Mouse (Mus musculus) layer of hippocampus, adult 2 months (tissue): Measurements from ENCODE around the gene Foxi1. TPM values are rescaled to one million over a fixed set of nuclear protein-coding genes. Genes with fewer than 3 reads are reported as not detected.
"Not testable (repeated sequence)": the region's sequence is repeated elsewhere in the genome, so short reads cannot be mapped to it uniquely, and the experiment has no call there.

Experiments used
- DNase-seq, 2 experiments: peaks; one replicate each; pipeline ENCODE4 v3.0.0; 2022; ENCODE audit warnings: low spot score in 2 of 2
- H3K27ac ChIP-seq: fragments of 200-600 bp; 2 replicates; pipeline ENCODE4 v1.8.1; 2022
- H3K4me3 ChIP-seq: fragments of 200-600 bp; 2 replicates; pipeline ENCODE4 v1.8.1; 2022; ENCODE audit warnings: mild to moderate bottlenecking
- CTCF ChIP-seq: fragments of 200-600 bp; conservative IDR thresholded peaks from 2 replicates; pipeline ENCODE4 v1.8.1; 2022; ENCODE audit warnings: antibody characterized with exemption, mild to moderate bottlenecking, moderate library complexity
- long read RNA-seq, 2 experiments: library from polyadenylated mRNA; stranded (forward); transcript quantifications; one replicate each; pipeline ENCODE4 v2.0.0; 2021; ENCODE audit warnings: borderline mapping rate in 2 of 2
- total RNA-seq, 2 experiments: library from RNA; stranded (reverse); gene quantifications; 2 replicates each; pipeline ENCODE4 v1.2.3; 2021

Gene Foxi1
- not detected for total RNA-seq
- long read RNA-seq, experiment 1: 0 reads
- long read RNA-seq, experiment 2: 0 reads

DNA sequence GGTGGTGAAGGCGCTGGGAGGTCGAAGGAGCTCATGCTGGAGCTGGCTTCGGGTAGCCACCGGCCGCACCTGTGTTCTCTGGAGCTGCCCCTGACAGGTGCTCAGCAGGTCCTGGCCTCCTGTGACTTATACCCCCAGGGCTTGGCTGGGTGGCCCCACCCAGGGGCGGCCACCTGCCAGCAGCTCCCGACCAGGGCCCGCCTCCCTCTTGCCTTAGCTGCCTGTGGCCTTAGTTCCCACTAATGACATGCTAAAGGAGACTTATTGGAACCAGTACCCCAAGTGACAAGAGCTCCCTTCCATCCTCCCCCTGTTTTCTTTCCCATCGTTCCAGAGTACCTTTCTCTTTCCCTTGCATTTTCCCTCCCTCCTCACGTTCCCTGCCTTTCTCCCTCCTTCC lies at the start of gene Foxi1:
Gene Foxi1 (minus strand): TSS at position 101 of the 400 bp plus-strand sequence.
- DNase-seq: no peak
- Histone ChIP-seq H3K27ac (no peak within 1 kb of the TSS), H3K4me3 (no peak within 1 kb of the TSS)
- no peak for TF ChIP-seq CTCF

GRCm38 (mm10) chr11:34242979-34243378 lies 35.1 kb upstream of the Foxi1 start:
- DNase-seq: no peak
- Histone ChIP-seq H3K27ac (no peak overlapping the region), H3K4me3 (no peak overlapping the region)
- no peak for TF ChIP-seq CTCF

GRCm38 (mm10) chr11:34240252-34240651 lies 32.4 kb upstream of the Foxi1 start:
- no peak for DNase-seq
- H3K27ac ChIP-seq: no peak overlapping the region
- TF ChIP-seq CTCF: no peak
- no peak overlapping the region for H3K4me3 ChIP-seq

DNA sequence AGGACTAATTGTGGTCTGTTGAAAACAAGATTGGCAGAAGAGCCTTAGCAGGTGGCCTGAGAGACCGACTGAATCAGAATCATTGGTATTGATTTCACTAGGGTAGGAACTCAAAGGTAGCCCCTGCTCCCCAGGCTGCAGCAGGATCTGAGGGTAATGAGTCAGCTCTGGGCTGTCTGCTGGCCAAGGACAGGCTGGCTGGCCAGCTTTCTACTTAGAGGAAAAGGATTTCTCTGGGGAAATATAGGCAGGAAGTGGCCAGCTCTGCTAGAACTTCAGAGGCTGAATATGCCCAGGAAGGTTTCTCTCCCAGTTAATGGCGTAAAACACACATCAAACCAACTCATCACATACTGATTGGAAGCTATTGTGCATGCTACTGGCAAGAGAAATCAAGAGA lies 31.8 kb upstream of the Foxi1 start:
- Histone ChIP-seq H3K27ac (no peak overlapping the region), H3K4me3 (no peak overlapping the region)
- DNase-seq: no peak
- TF ChIP-seq CTCF: no peak

DNA sequence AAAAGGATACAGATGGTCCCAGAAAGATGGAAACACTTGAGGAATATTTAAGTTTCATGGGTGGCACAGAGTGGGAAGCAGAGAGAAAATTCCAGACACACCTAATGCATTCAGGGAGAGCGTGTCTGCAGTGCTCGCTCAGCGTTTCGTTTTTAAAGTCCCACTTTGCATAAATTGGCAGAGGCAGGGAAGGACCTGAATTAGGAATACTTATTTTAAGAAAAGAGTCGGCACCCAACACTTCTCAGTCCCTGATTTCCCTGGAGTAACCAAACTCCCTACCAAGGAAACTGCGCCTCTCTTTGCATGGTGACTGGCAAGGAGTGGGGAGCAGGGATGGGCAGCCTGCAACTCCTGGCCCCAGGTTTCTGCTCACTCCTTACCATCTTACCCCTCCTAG lies 29.0 kb upstream of the Foxi1 start:
- H3K27ac ChIP-seq: no peak overlapping the region
- DNase-seq: no peak
- TF ChIP-seq CTCF: no peak
- no peak overlapping the region for H3K4me3 ChIP-seq

DNA sequence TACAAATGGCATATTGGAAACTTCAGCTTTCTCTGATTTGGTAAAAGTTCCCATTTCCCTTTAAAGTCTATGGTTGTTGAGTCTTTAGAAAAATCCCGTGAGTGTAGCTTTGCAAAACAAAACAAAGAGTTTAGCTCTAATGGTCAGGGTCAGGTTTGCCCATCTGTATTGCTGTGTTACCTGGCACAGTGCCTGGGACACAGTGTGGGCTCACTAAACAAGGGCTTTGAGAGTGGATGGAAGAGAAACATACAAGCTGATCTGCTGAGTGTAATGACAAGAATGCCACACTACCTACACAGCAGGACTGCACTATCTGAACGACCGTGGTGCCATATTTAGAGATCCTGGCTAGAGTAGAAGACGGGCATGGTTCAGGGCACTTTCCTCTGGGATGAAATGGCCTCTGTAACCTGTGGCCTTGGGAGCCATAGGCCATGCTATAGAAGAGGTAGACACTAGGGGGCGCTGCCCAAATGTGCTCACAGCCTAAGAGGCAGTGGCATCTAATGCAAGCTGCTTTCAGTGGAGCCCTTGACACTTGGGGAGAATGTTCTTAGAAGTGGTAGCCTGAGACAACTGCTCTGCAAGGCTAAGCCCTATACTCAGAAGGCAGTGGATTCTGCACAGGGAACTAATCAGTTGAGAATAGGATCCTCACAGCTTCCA lies 28.3 kb upstream of the Foxi1 start:
- Histone ChIP-seq H3K27ac (no peak overlapping the region), H3K4me3 (no peak overlapping the region)
- peak; percentile 85 for TF ChIP-seq CTCF
- peak in 1 of 2 experiments; percentile 34 for DNase-seq

GRCm38 (mm10) chr11:34228758-34229364 lies 21.0 kb upstream of the Foxi1 start:
- DNase-seq: peak; percentile 57 to 85

DNA sequence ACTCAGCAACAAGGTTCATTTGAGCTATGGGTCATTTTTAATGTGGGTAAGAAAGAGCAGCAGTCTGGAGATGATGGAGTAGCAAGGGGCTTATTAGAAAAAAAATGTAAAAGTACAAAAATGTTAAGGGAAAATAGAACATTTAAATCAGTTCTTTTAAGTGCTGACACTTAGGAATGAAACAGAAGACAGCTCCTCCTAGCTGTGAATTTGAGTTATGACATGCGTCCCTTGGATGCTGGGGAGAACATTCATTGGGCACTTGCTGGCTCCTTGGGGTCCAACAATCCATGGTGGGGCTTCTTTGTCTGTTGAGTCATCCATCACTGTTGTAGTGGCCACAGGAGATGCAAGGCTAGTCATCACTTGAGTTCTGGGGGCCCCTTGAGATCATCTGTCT lies 19.3 kb upstream of the Foxi1 start:
- peak; percentile 90 for TF ChIP-seq CTCF
- Histone ChIP-seq H3K4me3 (no peak overlapping the region), H3K27ac (no peak overlapping the region)
- DNase-seq: no peak

More at GRCm38 (mm10) chr11:34228758-34229364, 21.0 kb upstream of the Foxi1 start:
- peak; percentile 98 for TF ChIP-seq CTCF
- H3K27ac ChIP-seq: no peak overlapping the region
- H3K4me3 ChIP-seq: no peak overlapping the region

- not testable (repeated sequence) for H3K27ac ChIP-seq, DNase-seq, H3K4me3 ChIP-seq
Measured at GRCm38 (mm10) chr11:34220596-34220995, 12.7 kb upstream of the Foxi1 start.

DNA sequence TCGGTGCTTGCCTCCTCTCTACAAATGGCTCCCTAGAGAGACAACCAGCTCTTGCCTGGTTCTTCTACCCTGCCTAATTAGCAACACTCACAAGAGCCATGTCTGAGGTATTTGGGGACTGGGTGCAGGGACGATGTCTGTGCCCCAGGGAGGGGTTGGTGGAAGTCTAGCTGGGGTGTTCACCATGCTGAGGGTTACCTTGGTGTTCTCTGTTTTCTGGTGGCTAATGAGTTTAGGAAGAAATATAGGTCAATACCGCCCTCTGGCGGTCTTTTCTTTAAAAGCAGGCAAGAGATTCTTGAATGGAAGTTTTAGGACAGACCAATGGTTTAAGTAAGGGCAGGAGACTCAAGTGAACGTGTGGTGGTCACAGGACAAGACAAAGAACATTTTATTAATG lies 5.0 kb upstream of the Foxi1 start:
- TF ChIP-seq CTCF: peak; percentile 91
- H3K4me3 ChIP-seq: no peak overlapping the region
- DNase-seq: peak; percentile 44 to 80
- no peak overlapping the region for H3K27ac ChIP-seq

DNA sequence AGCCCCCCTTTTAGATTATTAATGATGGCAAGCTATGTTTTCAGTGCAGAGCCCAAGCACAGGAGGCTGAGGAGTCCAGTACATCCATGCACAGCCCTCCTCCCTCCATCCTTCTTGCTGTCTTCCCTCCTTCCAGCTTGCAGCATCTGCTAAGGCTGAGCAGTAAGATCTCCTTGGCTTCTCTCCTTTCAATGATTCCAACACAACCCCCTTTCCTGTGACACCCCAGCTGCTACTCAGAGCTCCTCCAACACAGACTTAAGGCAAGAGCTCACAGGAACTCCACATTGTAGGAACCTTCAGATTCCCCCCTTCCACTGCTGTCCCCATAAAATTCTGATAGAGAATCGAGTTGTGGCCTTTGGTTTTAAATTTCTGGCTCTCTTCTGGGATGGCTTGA lies 5.1 kb downstream of the Foxi1 start:
- peak in 1 of 2 experiments; percentile 10 for DNase-seq

GRCm38 (mm10) chr11:34195142-34195541 lies 12.7 kb downstream of the Foxi1 start:
- TF ChIP-seq CTCF: no peak
- no peak for DNase-seq
- Histone ChIP-seq H3K27ac (no peak overlapping the region), H3K4me3 (no peak overlapping the region)

More for the DNA sequence above, 5.1 kb downstream of the Foxi1 start:
- Histone ChIP-seq H3K4me3 (no peak overlapping the region), H3K27ac (no peak overlapping the region)
- no peak for TF ChIP-seq CTCF

- H3K27ac ChIP-seq: no peak overlapping the region
- DNase-seq: no peak
- no peak for TF ChIP-seq CTCF
- H3K4me3 ChIP-seq: no peak overlapping the region
Measured at GRCm38 (mm10) chr11:34194158-34194941, 13.5 kb downstream of the Foxi1 start.
